Mouse (Mus musculus) hindlimb bud, embryonic 11.5 days (tissue): ENCODE measurements around the gene Sipa1l1.

ENCODE experiments used
- DNase-seq: peaks from one replicate; pipeline ENCODE4 v3.0.0-alpha.2; 2012; ENCODE audit warnings: low read depth, low spot score; ENCODE audit errors: extremely low spot score

The Sipa1l1 gene

DNA sequence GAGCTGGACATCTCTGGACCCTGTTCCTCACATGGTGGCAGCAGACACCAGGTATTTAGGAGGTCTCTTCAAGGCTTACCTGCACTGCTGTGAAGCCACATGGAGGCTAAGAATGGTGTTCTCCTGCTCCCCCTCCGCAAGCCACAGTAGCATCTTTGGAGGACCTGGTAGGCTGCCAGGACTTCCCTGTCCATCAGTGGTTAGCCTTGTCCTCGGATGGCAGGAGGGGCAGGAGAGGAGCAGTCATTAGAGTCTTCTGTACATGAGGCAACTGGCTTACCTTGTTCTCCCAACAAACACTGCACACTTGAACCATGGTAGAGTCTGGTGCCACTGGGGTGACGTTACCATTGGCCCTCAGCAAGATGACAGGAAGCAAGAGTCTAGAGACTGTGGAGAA lies 198.9 kb downstream of the Sipa1l1 start:
- no peak for DNase-seq

DNA sequence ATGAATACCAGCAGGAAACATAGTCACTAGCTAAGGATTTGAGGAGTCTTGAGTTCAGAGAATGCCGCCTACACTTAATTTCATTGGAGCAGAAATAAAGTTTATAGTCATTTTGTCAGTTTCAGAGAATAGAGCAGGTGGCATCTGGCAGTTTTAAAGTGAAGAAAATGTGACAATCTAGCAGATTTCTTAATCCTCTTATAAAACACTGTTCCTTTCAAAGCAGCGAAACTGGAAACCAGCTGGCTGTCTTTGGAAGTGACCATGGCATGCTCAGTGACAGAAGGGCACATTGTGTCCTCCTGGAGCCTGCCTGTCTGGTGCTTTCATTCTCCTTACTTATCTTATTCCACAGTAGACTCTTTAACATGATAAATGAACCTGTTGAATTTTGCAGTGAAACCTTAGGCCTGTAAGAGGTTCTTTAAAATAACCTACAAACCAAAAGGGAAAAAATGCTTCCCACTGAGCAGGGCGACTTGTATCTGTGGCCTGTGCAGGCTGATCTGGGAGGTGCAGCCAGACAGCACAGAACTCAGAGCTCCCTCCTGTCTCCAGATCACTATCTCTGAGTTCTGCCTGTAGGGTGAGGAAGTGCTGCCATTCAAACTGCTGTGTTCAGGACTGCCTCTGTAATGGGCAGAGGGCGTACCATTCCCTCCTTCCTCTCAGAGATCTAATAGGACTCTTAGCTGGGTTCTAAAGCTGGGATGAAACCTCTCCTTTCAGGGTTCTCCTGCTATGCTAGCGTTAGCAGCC lies 200.5 kb downstream of the Sipa1l1 start:
- DNase-seq, result no peak

DNA sequence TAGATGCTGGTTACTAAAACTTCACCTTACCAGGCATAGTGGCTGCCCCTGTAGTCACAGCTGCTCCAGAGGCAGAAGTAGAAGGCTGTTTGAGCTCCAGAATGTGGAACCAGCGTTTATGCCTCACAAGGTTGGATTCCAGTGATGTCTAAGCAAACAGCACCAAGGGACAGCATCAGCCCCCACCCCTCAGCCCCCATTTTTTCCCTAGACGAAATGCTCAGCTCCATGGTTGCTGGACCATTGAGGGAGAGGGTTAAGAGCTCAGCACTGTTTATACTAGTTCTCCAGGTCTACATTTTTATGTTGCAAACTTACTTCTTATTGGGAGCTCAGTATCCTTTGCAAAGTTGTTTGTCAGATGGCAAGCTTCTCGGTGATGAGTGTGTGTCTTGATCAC lies 202.1 kb downstream of the Sipa1l1 start:
- no peak for DNase-seq

DNA sequence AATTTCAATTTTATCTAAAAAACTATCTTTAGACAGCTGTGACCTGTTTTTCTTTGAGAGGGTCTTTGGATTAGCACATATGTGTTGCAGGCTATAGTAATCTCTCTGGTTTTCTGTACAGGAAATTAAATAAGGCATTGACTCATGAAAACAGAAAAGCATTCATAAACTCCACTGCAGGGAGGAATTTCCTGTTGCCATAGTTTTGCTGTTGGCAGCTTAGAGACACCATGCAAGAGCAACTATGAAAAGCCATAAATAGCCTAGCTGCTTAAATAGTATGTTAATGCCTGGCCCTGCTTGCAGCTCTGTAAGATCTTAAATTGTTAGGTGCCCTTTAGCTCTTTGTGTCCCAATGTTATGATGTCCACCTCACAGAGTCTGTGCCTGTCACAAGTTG lies 204.9 kb downstream of the Sipa1l1 start:
- DNase-seq, result no peak

DNA sequence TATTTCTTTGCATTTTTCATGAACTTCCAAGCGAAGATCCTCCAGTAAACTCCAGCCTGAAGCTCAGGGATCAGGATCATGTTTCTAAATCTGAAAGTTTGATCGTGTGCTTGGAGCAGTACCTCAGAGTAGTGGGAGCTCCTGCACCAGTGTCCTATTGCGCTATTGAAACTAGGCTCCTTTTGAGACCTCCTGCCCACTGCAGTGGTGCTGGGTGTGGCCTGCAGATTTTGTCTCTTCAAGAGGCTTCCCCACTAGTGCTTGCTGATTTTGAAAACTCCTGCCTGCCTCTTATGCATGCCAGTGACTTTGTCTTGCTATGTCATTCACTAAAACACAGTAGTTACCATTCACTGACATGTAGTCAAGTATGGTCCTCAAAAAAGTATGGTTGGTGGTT lies 213.8 kb downstream of the Sipa1l1 start:
- DNase-seq, result no peak

DNA sequence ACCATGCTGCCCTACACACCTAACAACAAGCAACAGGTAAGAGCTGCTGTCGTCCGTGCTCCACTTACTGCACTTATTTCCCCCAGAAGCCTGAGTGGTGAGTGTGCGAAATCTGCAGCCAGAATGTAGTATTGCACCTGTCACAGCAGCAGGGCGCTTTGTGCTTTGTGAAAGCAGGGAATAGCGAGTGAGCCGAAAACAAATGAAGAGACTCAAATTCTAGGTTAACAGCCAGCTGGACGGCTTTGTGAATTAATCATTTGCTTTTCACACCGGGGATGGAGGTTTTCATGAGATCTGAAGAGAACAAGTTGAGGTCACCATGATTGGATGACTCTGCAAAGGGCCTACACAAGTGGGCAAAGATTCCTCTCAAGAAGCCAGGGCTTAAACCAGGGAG lies 215.6 kb downstream of the Sipa1l1 start:
- no peak for DNase-seq

DNA sequence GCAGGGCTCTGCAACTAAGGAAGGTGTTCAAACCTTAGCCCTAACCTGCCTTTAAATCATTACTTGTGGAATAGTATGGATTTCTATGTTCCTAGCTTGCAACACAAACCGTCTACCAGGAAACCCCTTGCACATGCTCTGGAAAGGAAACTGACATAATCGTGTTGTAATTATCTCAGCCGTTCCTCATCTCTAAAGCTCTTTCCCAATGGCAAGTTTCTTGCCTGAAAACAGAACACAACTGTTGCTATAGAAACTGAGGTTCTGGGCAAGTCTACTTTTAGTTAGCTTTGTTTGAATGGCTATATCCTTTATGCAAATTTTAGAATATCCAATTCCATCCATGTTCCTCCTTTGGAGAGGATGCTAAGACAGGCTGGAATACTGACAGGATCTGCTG lies 217.9 kb downstream of the Sipa1l1 start:
- DNase-seq, result no peak

DNA sequence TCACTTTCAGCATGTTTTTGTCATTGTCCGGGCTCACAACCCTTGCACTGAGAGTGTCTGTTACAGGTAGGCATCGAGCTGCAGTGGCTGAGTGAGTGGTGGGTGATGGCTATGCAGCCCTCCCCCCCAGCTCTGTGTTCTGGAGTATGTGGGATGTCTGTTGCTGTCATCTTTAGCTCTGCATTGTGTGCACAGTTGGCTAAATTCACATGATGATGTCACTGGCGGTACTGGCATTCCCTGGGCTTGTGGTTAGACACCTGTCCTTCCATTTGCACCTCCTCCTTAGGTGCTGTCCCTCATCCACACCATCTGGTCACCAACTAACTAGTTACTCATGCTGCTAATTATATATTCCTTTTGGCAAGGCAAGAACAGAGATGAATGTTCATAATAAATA lies 218.5 kb downstream of the Sipa1l1 start:
- no peak for DNase-seq

DNA sequence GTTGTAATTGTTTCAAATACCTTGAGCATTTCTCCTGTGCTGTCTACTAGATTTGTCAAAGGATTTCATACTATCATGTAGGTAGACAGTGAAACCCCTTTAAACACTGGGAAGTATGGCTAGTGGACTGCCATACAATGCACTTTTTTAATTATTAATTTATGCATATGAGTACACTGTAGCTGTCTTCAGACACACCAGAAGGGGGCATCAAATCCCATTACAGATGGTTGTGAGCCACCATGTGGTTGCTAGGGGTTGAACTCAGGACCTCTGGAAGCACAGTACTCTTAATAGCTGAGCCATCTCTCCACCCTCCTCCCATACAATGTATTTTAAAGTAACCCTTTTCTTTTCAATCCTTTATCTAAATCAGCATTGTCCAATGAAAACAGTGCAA lies 219.0 kb downstream of the Sipa1l1 start:
- no peak for DNase-seq

DNA sequence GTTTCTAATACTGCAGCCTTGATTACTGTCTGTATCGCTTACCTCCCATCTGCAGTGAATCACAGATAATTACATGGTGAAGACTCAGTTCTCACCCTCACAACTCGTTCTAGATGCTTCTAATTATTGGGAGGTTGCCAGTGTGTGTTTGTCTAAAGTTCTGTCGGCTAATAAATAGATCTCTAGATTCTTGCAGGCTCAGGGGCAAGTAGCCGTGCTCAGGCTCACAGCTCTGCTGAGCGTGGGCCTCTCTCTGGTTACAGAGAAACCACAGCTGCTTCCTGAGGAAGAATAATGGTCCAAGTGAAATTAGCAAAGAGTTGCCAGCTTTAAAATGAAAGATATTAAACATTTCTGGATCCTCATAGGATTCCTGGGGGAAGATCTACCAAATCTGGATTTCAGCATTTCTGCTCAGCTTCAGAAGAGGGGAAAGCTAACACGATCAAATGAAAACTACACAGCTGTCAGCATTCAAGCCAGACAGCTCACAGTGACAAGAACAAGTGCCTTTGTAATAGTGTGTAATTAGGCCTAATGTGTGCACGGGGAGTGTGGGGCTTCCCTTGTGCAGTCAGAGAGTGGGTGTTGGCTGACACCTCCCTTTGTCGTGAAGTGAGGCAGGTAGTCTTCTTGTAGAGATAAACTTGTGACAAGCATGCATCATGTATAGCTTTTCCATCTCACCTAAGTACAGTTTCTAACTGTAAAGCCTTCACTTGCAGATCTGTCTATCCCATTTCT lies 225.2 kb downstream of the Sipa1l1 start:
- no peak for DNase-seq

DNA sequence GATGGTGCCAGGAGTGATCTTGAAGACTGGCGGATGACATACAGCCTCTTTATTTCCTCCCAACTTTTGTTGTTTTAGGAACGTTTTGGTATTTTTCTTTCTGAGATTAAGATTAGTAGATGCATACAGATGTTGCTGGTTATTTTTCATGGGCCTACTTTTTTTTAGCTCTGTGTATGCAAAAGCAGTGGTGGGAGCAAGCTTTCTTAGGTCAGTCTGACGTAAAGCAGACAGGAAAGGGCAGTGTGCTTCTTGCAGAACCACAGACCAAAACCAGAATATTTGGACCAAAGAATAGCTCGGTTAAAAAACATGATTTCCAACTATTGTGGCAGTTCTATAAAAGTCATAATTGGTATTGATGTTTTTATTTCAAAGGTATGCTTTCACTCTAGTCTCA lies 226.1 kb downstream of the Sipa1l1 start:
- no peak for DNase-seq

DNA sequence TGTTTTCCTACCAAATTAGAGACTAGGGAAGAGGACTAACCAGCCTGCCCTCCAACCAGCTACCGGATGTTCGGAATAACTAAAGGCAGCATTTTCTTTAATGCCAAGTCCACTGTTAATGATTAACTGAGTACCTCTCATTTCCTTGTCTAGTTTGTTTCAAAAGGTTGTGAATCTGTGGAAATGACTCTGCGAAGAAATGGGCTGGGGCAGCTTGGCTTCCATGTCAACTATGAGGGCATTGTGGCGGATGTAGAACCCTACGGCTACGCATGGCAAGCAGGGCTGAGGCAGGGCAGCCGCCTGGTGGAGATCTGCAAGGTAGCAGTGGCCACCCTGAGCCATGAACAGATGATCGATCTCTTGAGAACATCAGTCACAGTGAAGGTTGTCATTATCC lies 228.1 kb downstream of the Sipa1l1 start:
- no peak for DNase-seq

DNA sequence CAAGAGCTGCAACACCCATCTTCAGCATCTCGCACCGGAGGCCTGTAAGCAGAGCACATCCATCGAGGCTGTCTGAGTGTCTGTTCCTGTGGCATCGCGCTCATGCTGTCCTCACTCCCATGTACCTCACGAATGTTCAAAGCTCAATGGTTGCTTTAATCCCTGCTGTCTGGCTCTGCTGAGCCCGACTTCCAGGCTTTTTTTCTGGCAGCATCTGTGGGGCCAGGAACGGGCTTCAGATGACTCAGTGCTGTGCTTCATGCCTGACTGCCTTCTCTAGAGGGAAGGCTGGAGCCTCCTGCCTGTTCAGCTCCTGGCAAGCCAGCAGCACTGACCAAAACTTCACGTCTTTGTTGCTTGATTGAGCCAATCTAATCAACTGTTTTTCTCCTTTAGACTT lies 228.6 kb downstream of the Sipa1l1 start:
- DNase-seq, result no peak

DNA sequence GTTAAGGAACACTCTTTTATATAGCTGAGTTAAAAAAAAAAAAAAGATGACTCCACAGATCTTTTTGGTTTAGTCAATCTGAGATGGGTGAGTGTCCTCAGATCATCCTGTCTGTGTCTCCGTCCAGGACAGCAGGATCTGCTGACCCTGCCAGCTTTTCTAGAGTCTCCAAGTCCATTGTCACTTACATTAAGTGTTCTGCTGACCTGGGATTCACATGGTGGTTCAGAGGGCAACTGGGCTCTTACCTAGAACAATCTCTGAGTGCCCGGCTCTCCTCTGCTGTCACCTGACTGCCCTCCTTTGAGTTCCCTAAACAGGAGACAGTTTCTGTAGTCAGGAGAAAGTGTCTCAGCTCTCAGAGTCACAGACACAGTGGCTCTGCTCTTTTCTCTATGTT lies 229.8 kb downstream of the Sipa1l1 start:
- no peak for DNase-seq

DNA sequence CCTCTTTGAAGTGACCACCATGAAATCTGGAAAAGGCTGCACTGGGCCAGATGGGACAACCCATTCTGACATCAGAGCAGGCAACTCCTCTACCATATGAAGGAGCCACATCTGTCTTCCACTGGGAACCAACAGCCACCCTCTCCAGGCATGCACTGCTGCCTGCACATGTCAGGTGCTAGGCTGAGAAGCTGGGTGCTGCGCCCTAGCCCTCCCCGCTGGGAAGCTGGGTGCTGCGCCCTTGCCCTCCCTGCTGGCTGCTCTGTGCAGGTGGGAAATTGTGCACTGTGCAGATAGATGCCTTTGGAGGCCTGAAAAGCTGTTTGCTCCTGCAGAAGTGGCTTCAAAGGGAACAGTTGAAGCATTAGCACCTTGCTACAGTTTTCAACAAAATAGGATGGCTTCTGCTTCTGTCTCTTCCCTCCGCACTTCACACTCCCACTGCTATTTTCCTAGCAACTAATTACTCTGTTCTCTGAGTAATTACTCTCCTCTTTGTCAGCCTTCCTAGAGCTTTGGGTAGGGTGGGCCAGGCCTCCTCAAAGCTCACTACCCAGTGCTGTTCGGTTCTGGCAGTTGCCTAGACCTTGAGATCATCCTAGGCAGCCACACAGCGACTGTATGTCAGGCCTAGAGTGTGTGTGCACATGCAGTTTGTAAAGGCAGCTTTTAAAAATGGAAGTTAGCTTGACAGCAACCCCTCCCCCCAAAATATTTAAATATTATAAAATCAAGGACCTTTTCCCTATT lies 231.0 kb downstream of the Sipa1l1 start:
- DNase-seq, result no peak

DNA sequence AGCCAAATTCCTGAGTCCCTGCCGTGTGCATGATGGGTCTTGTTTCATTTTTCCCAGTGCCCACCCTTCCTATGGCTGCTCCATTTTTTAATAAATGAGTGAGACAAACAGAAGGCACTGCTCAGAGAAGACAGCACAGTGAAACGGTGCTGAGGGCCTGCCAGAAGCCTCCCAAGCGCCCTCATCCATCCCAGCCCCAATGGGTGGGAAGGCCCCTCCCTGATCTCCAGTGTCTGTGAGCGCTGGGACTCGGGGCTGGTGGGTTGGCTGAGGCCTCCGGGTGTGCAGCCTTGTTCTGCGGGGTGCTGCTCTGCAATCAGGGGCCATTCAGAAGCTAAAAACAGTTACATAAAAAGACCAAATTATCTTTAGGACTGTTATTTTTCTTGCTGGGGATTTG lies 231.7 kb downstream of the Sipa1l1 start:
- DNase-seq, result no peak

DNA sequence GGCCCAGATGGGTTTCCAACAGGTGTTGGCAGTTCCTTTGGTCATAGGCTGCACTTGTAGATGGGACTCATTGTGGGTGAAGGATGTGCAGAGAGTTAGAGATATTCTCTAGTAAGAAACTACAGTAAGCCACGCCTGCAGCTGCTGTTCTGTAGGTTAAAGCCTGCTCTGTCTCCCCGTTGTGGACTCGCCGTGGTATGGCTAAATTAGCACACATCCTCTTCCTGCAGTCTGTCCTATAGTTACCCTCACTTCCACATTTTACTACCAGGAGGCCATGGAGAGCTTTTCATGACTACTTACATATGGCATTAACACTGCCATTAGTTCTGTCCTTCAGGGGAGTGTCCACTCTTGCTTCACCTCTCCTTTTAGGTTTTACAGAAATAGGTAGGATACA lies 232.3 kb downstream of the Sipa1l1 start:
- DNase-seq, result no peak

DNA sequence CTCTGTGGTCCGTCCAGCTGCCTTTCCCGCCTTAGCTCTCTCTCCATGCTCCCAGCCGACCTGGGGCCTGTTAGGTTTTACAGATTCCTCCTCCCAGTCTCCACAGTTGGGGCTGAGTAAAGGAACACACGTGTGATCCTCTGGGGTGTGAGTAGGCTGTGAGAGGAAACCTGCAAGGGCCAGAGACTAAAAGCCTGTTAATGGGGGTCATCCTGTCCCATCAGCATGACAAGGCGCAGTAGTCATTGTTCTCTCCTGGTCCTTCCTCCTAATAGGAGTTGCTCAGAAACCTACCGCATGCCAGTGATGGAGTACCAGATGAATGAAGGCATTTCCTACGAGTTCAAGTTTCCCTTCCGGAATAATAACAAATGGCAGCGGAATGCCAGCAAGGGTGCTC lies 233.5 kb downstream of the Sipa1l1 start:
- DNase-seq, result no peak

DNA sequence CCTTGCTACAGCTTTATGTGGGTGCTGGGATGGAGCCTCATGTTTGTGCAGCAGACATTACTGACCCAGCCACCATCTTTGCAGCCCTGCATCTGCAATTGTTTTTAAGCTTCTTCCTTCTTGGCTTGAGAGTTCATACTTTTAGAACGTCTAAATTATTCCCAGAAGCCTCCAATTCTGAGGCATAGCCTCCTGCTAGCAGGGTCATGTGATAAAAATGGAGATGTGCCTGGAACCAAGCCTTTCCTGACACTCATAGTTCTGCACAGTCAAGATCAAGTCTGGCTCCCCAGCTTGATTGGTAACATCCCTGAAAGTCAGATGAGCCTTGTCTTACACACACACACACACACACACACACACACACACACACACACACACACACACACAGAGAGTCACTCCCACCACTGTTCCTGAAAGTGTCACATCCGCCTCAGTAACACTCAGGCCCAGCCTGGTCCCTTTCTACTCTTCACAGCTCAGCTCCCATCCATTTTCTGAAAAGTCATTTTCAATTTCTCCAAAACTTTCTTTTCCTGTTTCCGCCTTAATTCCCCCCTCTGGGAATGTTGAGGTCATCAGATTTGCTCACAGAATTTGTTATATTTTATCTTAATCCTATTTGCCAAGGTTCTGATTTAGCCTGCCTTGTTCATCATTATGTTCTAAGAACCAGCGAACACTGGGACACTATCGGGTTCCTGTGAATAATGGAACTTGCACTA lies 238.6 kb downstream of the Sipa1l1 start:
- DNase-seq, result no peak

DNA sequence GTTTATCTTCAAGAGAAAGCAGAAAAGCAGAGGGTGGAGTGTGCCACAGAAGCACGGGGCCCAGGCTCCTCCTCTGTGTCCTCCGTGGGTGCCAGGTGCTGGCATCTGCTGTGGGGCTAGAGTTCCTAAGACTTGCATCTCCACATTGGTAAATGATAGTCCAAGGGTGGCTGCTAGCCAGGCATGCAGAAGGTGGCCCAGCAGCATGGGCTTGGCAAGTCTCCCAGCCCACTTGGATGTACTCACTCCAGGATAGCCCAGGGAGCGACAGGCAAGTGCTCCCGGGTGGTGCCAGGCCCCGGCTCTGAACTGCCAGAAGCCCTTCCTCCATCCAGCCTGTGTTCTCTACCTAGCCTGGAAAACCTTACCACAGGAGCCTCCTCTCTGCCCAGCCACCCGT lies 239.4 kb downstream of the Sipa1l1 start:
- no peak for DNase-seq

DNA sequence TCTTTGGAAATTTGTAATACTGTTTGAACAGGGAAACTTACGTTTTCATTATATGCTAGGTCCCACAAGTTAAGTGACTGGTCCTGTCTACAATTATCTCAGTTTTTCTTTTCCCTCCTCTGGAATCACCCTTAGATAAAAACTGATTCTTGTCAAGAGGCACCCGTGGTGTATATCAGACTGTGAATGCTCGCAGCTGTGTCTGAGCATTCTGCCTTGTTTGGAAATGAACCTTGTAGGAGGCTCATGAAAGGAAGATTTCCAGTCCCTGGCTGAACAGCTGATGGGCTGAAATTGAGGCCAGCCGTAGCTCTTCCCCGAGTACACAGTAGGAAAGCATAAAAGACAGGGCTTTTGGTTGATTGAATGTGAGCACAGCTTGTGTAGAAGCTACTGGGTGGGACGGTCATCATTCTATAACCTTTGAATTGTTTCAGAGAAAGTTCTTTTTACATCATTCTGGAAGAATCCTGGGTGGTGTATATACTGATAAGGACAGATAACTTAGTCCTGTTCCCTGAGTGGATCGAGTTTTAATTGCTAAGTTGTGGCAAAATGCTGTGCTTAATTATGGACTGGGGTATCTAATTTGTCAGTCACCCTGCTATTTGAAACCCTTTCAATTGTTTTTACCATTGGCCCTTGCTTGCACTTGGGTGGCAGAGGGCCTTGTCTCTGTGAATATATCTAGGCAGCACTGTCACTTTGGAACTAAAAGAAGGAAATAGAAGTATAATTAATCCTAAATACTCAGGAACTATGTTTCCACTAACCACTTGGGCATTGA lies 240.8 kb downstream of the Sipa1l1 start:
- no peak for DNase-seq
